Mouse (Mus musculus) left cerebral cortex, postnatal 25 days (tissue): ENCODE measurements around the gene Ncf1. TPM values are rescaled to one million over a fixed set of nuclear protein-coding genes. Genes with fewer than 3 reads are reported as not detected.

Experiments
- DNase-seq, 2 experiments: peaks; one replicate each; pipeline ENCODE4 v3.0.0; 2022; ENCODE audit warnings: low spot score in 2 of 2, mixed read lengths in 1 of 2
- intact Hi-C: fragments of 180-260 bp; cut with DNase I; formaldehyde crosslinking; loops from one replicate; pipeline ENCODE4 v1.15.1; 2025
- total RNA-seq, 2 experiments: library from RNA; stranded (reverse); gene quantifications; 2 replicates each; pipeline ENCODE4 v1.2.3; 2021

Ncf1 gene
- 1 to 10 TPM; 5.1 to 7.3 TPM for total RNA-seq

DNA sequence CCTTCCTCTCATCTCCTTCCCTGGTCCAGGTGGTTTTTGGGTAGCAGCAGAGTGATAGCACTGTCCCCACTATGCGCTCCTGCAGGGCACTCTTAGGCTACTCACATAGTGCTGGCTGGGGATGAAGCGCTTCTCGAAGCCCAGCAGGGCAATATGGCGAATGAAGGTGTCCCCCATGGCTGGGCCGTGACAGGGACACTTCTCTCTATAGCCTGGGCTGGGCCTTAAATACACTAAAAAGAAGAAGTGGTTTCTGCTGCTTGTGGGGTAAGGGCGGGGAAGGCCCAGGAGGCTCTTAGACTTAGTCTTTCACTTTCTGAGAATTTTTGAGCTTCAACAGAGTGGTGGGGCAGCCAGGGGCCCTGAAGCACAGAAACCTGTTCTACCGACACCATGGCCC, at the start of gene Ncf1:
Gene Ncf1 (minus strand): TSS at position 235 of the 400 bp plus-strand sequence.
- intact Hi-C loops, result loop anchor here (5.0 kb wide), 1 partner anchor 113 kb away; no protein-coding TSS in a partner anchor
- DNase-seq, result no peak

DNA sequence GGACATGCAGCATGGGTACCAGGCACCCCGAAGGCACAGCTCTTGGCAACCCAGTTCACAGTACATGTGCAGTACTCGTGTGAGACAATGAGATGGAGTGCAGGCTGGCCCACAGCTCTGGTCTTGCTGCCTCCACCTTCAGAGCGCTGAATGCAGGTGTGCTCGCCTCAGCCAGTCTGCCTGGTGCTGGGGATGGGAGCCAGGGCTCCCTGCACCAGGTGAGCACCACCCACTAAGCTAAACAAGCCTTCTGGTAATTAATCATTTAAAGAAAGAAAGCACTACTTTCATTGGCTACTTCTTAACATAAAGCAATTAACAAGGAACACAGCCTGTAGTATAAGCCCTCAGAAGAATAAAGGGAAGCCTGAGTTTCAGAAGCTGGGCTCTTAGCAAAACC, 47.7 kb upstream of the Ncf1 start:
- no peak for DNase-seq
- intact Hi-C loops, result no loop called here

- intact Hi-C loops, result no loop called here
- DNase-seq, result no peak
Observed at GRCm38 (mm10) chr5:134275556-134275955, 46.1 kb upstream of the Ncf1 start.

GRCm38 (mm10) chr5:134275021-134275420, 45.6 kb upstream of the Ncf1 start:
- no peak for DNase-seq
- intact Hi-C loops, result no loop called here

GRCm38 (mm10) chr5:134273761-134274160, 44.3 kb upstream of the Ncf1 start:
- no peak for DNase-seq
- intact Hi-C loops, result loop anchor here (5.0 kb wide), 1 partner anchor 39 kb away; the partner anchor contains the start of gene Gtf2i

GRCm38 (mm10) chr5:134272761-134273160, 43.3 kb upstream of the Ncf1 start:
- intact Hi-C loops, result loop anchor here (5.0 kb wide), 1 partner anchor 40 kb away; the partner anchor contains the start of gene Gtf2i
- no peak for DNase-seq

DNA sequence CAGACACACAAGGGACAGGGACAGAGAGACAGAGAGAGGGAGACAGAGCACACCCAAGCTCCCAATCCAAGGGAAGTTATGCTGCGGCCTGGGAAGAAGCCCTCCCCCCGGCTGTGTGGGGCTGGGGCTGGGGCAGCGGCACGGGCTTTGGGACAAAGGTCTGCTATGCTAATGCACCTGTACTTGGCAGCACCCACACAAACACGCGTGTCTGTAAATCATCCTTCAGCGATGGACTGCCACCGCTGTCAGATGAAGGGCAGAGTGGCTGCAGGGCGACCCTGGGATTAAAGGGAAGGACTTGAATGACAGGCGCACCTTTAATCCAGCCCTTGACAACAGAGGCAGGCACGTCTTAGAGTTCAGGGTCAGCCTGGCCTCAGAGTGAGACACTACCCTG, 42.0 kb upstream of the Ncf1 start:
- intact Hi-C loops, result loop anchor here (5.0 kb wide), 1 partner anchor 41 kb away; the partner anchor contains the start of gene Gtf2i
- no peak for DNase-seq

GRCm38 (mm10) chr5:134270566-134270965, 41.1 kb upstream of the Ncf1 start:
- DNase-seq, result no peak
- intact Hi-C loops, result loop anchor here (5.0 kb wide), 1 partner anchor 42 kb away; the partner anchor contains the start of gene Gtf2i

GRCm38 (mm10) chr5:134269751-134270150, 40.3 kb upstream of the Ncf1 start:
- intact Hi-C loops, result loop anchor here (5.0 kb wide), 1 partner anchor 43 kb away; the partner anchor contains the start of gene Gtf2i
- DNase-seq, result no peak

DNA sequence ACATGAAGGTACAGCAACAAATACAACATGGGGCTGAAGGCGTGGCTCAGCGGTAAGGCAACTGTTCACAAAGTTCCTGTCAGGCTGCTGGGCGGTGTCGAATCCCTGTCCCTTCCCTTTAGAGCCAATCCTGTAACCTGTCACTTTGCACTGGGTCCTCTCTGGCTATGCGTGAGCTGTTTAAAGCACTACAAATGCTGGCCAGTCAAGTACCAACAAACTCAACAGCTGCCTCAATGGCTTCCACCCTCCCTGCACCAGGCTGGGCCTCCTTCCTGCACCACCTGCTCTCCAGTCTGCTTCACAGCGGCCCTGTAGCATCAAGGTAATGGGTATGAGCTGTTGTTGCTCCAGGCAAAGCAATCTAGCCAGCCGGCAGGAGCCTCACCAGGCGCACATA, 39.3 kb upstream of the Ncf1 start:
- intact Hi-C loops, result no loop called here

DNA sequence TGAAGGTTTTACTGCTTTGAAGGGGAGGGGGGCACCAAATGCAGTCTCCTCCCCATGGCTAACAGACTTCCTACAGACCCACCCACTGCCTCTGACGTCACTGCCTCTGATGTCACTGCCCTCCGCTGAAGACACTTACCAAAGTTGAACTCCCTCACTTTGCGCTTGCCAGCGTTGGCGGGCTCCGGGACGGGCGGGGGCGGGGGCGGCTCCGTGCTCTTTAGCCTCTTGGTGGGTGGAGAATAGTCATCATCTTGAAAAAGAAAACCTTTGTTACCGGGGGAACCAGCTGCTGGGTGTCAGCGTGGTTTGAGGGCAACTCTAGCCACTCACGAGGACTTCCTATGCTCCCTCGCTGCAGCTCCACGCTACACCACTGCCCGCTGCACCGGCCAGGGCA, 37.0 kb upstream of the Ncf1 start:
- DNase-seq, result no peak
- intact Hi-C loops, result no loop called here

More for the DNA sequence above, 39.3 kb upstream of the Ncf1 start:
- DNase-seq, result no peak

GRCm38 (mm10) chr5:134265890-134266289, 36.5 kb upstream of the Ncf1 start:
- DNase-seq, result no peak
- intact Hi-C loops, result no loop called here

- no peak for DNase-seq
- intact Hi-C loops, result no loop called here
Observed at GRCm38 (mm10) chr5:134260001-134260636, 30.7 kb upstream of the Ncf1 start.

DNA sequence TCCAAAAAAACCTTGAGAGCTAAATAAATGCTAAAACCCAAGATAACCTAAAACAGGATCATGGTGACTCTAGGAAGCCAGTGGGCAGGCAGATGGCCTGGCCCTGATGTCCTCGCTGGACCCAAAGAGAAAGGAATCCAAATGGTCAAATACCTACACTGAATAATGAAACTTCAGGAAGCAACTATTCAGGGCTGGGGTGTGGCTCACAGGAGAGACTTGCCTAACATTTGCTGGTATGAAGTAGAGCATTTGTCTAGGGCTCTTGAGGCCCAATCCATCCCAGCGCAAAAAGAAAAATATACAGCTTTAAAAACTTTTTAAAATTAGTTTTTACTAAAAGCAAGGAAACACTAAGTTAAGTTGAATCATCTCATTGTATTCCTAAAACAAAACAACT, 29.5 kb upstream of the Ncf1 start:
- intact Hi-C loops, result no loop called here
- DNase-seq, result no peak

GRCm38 (mm10) chr5:134258395-134258794, 29.0 kb upstream of the Ncf1 start:
- intact Hi-C loops, result no loop called here
- DNase-seq, result no peak

DNA sequence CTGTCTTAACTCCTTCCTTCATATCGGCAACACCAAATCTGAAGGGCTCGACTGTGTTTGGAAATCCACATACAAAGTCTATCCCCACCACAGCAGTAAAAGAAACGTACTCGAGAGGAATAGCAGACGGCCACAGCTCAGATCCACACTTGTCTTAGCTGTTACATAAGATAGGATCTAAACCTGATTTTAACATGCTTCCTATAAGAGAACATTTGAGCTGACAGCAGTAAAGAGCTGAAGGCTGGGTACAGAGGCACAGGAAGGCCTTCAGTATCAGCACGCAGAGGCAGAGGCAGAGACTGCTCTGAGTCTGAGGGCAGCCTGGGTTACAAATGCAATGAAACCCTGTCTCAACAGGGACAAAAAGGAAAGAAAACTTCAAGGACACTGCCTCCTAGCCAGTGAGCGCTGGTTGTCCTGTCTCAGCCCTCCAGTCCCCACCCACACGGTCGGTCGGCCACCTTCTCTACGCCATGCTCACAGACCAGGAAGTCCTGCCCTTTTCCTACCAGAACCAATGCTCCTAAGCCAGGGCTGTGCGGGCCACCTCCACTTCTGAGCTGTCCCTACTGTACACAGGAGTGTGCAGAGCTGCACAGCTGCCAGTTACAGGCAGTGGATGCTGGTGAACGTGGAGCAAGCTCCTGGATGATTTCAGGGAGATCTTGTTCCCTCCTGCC, 28.1 kb upstream of the Ncf1 start:
- intact Hi-C loops, result no loop called here
- no peak for DNase-seq

DNA sequence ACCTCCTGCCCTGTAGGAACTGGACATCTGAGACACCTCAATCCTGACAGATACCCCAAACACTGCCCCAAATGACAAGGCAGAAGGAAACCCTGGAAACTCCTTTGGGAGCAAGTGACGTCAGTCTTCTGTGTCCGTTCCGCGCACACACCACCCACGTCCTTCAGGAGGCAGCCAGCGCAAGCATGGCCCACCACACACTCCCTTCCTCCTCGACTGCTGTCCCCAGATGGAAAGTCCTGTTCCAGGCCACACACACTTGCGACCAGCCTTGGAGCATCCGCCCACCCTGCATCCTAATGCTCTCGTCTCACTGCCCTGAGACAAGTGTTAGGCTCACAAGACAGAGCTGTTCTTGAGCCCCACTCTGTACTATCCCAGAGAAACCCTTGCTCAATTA, 25.9 kb upstream of the Ncf1 start:
- intact Hi-C loops, result no loop called here
- DNase-seq, result peak; percentile 36 to 86

- intact Hi-C loops, result no loop called here
- no peak for DNase-seq
Observed at GRCm38 (mm10) chr5:134253806-134254205, 24.4 kb upstream of the Ncf1 start.

GRCm38 (mm10) chr5:134251083-134251482, 21.7 kb upstream of the Ncf1 start:
- no peak for DNase-seq
- intact Hi-C loops, result no loop called here

GRCm38 (mm10) chr5:134250601-134251000, 21.2 kb upstream of the Ncf1 start:
- intact Hi-C loops, result no loop called here
- no peak for DNase-seq

GRCm38 (mm10) chr5:134249245-134249649, 19.8 kb upstream of the Ncf1 start:
- intact Hi-C loops, result no loop called here
- peak; percentile 37 to 81 for DNase-seq
